ENCODE assay signal across 27 mouse cellular contexts in genomic region chr10:61558631-61559030, GRCm38 (mm10). TPM values are rescaled to one million over a fixed set of nuclear protein-coding genes. Genes with fewer than 3 reads are reported as not detected.
A peak's percentile ranks its signal among the peaks of the same experiment; 100 is the strongest.
DNase-seq lines count a peak whose midpoint lies in the region; ATAC-seq and TF ChIP-seq lines count a peak whose summit lies in the region.
"Had no signal": no experiment of that assay in that cellular context is flagged by ENCODE, and none has a peak within 500 bp of the region (broad histone marks: within the 10 kb centered on the region; RNA-seq: fewer than 3 reads in every experiment).

No protein-coding gene starts in this region.

- no peaks in the 10 kb centered on the region for H3K4me1 ChIP-seq in lung, postnatal 0 days (ENCODE audit: insufficient read depth, low read depth, low read length)
- H3K4me1 ChIP-seq in lung, adult 2 months (ENCODE audit: control insufficient read depth, insufficient read depth, low read length): peaks cover 3% of the 10 kb centered on the region; the same call in 1 of the 2 replicates
- H3K4me1 ChIP-seq: embryonic facial prominence, embryonic 13.5 days; embryonic facial prominence, embryonic 15.5 days; forebrain, embryonic 10.5 days; forebrain, embryonic 12.5 days had no signal

- WGBS in lung, postnatal 0 days: 78% methylated on average over 2 of the region's 2 CpGs
- WGBS in lung, adult 2 months: 76% methylated on average over 2 of the region's 2 CpGs

- no peaks in the 10 kb centered on the region for H3K9me3 ChIP-seq in lung, postnatal 0 days (ENCODE audit: low read length)
- H3K9me3 ChIP-seq: embryonic facial prominence, embryonic 13.5 days; embryonic facial prominence, embryonic 15.5 days; forebrain, embryonic 12.5 days; G1E had no signal

- TF ChIP-seq CTCF in lung, postnatal 0 days (IDR thresholded peaks at IDR 0.05): no peak
- TF ChIP-seq CTCF in lung, adult 2 months (IDR thresholded peaks at IDR 0.05; ENCODE audit: insufficient read depth, low read length): no peak

- TF ChIP-seq POLR2A in lung, adult 2 months (IDR thresholded peaks at IDR 0.05; ENCODE audit: borderline replicate concordance, extremely low read depth, low read depth, low read length): no peak

- no peak overlapping the region for H3K9ac ChIP-seq in lung, postnatal 0 days (replicated peaks; ENCODE audit: low read depth)
- H3K9ac ChIP-seq: embryonic facial prominence, embryonic 13.5 days; embryonic facial prominence, embryonic 15.5 days; forebrain, embryonic 12.5 days had no signal

- no peak overlapping the region for H3K4me3 ChIP-seq in lung, postnatal 0 days (ENCODE audit: low read depth, low read length)
- H3K4me3 ChIP-seq in lung, adult 2 months (replicated peaks; ENCODE audit: extremely low read depth, low read depth, low read length): no peak overlapping the region
- H3K4me3 ChIP-seq: embryonic facial prominence, embryonic 13.5 days; embryonic facial prominence, embryonic 15.5 days; erythroblast, embryonic 14.5 days; forebrain, embryonic 10.5 days; forebrain, embryonic 12.5 days had no signal

- peak; percentile 23 for DNase-seq in lung, postnatal 0 days (ENCODE audit: low spot score)
- DNase-seq in lung, adult 2 months: no peak
- peak; percentile 15 for DNase-seq in lung, postnatal 36 days
- DNase-seq in lung, postnatal 4 days: no peak
- DNase-seq in heart, adult 8-10 months (ENCODE audit: low spot score): no peak
- DNase-seq: adrenal gland, adult 2 months; adrenal gland, postnatal 10 days; adrenal gland, postnatal 25 days; B cell, adult 2 months; cerebellum, adult 11 months; cerebellum, adult 18-20 months; cerebellum, adult 8-10 months; cerebellum, adult 9-11 months; cerebellum, postnatal 14 days; cerebellum, postnatal 36 days; embryo, embryonic 11 days had no signal

- no peaks in the 10 kb centered on the region for H3K36me3 ChIP-seq in lung, postnatal 0 days (ENCODE audit: insufficient read depth, low read length)
- H3K36me3 ChIP-seq: embryonic facial prominence, embryonic 15.5 days had no signal

- H3K27me3 ChIP-seq in lung, postnatal 0 days (replicated peaks; ENCODE audit: insufficient read depth, low read length): no peaks in the 10 kb centered on the region
- H3K27me3 ChIP-seq: CH12.LX; embryonic facial prominence, embryonic 13.5 days; embryonic facial prominence, embryonic 15.5 days; forebrain, embryonic 12.5 days had no signal

- no peak overlapping the region for H3K27ac ChIP-seq in lung, postnatal 0 days (ENCODE audit: low read length)
- H3K27ac ChIP-seq: embryonic facial prominence, embryonic 13.5 days; embryonic facial prominence, embryonic 15.5 days; forebrain, embryonic 10.5 days; forebrain, embryonic 12.5 days had no signal

- ATAC-seq in lung, postnatal 0 days: peak; percentile 73
- ATAC-seq: forebrain, embryonic 14.5 days; forebrain, embryonic 16.5 days had no signal

- H3K4me2 ChIP-seq in lung, postnatal 0 days (replicated peaks; ENCODE audit: low read depth, low read length): no peak overlapping the region
- H3K4me2 ChIP-seq: embryonic facial prominence, embryonic 13.5 days; embryonic facial prominence, embryonic 15.5 days; forebrain, embryonic 12.5 days had no signal

- peak; percentile 52; the same call in 1 of the 2 replicates for TF ChIP-seq EP300 in lung, postnatal 0 days (IDR thresholded peaks at IDR 0.05)

RNA-seq across cellular contexts. Expression of gene Npffr1, which starts 36.7 kb away (rescaled TPM):
- 0.19 and 0.54 TPM in 2 replicates for polyA plus RNA-seq in lung, postnatal 0 days (2015; fragmentation: Nextera tagmentation; extraction: Ambion mirVana)
- 0.07 and 0.11 TPM in 2 replicates for polyA plus RNA-seq in lung, adult 2 months (2012; rRNA removed)
- under 1 TPM in 2 of 4 experiments, not detected in 2; 0.08 to 0.13 TPM for total RNA-seq in heart, adult 8-10 months (2022)
- total RNA-seq: CH12.LX; common myeloid progenitor, adult 5-6 weeks had no signal
- polyA plus RNA-seq: CD4-positive, CD25-positive, alpha-beta regulatory T cell, adult 4 months; embryonic facial prominence, embryonic 13.5 days; embryonic facial prominence, embryonic 15.5 days; erythroblast, embryonic 14.5 days; G1E had no signal

Comparison
In these comparisons a context has a peak if more than half of its experiments do, and no peak if none do; other contexts are left out.
1. DNase-seq: peak in lung, postnatal 0 days (single experiment) and lung, postnatal 36 days (single experiment); none in lung, adult 2 months (single experiment), lung, postnatal 4 days (0 of 2) and heart, adult 8-10 months (single experiment).